Mouse (Mus musculus) c-Kit-positive CD71-negative TER-119-negative erythroid progenitor cells, embryonic 14.5 days (primary cell): ENCODE results near the gene Arid3c.
"Not testable (repeated sequence)": the region's sequence is repeated elsewhere in the genome, so short reads cannot be mapped to it uniquely, and the experiment has no call there.

Experiments
- DNase-seq: peaks from one replicate; pipeline ENCODE4 v3.0.0-alpha.2; 2013; ENCODE audit warnings: low read depth

Gene Arid3c

GRCm38 (mm10) chr4:41731052-41731765 is at the start of gene Arid3c:
TSS of gene Arid3c (minus strand) at chr4:41731142.
- DNase-seq: no peak

- not testable (repeated sequence) for DNase-seq
Observed at GRCm38 (mm10) chr4:41775840-41776239, 44.9 kb upstream of the Arid3c start.

DNA sequence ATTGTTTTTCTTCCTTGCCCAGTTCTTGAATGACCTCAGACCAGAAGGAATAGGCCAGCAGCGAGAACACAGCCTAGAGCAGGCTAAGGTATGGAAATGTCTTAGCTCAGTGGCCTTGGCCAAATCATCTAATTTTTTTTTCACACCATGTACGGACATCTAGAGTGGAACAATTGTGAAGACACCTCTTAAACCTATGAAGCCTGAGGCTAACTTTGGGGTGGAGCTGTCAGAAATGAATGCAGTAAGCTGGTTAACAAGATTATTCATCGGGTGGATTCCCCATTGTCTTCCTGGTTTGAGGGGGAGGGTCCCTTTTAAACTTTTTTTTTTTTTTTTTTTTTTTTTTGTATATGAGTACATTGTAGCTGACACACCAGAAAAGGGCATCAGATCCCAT is 43.6 kb upstream of the Arid3c start:
- not testable (repeated sequence) for DNase-seq

DNA sequence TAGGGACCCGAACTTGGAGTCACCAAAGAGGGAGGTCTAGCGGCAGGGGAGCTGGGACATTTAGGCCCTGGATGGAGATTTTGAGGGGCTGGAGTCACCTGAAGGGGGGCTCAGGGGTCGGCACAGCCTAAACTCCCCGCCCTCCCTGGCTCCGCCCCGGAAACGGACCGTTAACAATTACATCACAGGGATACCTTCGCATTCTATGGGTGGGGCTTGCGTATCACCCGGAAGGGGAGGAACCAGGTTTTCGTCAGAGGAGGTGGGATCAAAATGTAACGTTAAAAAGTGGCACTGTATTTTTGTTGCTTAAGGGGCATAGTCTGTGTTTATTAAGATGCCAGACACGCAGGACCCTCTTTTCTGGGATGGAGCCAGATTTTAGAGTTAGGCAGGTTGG is 43.1 kb upstream of the Arid3c start, which contains the start of gene Ccl27a:
Gene Ccl27a (minus strand): TSS at position 246 of the 400 bp plus-strand sequence.
- peak; percentile 42 for DNase-seq

DNA sequence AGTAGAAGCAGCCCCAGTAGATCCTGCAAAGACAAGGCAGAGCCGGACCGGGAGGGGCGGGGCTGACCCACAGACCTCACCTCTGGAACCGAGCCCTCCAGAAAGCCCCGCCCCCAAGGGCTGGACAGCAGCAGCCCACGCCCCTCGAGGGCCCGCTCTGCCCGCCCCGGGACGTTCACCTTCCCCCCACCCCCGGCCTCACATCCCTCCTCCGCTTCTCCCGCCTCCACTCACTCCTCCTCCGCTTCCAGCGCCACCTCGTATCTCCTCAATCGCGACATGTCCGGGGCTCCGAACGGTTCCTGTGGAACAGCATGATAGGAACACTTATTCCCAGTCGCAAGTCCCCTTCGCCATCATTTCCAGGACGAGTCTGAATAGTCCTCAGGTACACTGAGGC is 42.6 kb upstream of the Arid3c start:
- DNase-seq: not testable (repeated sequence)

- DNase-seq: not testable (repeated sequence)
Observed at GRCm38 (mm10) chr4:41772946-41773345, 42.0 kb upstream of the Arid3c start.

DNA sequence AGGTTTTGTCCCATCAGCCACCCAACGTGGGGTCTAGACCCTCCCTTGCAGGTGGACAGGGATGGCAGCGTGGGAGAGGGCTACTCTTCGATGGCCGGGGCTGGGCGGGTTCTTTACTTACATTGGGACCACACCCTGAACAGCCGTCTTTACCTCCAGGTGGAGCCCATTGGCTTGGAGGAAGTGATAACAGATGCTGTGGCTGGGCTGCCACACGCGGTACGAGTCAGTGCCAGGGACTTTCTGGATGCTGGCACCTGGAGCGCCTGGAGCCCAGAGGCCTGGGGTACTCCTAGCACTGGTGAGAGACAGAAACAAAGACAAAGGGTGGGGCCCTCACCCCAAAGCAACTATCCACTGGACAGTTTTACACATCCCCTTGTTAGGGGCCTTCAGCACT is 36.4 kb upstream of the Arid3c start:
- not testable (repeated sequence) for DNase-seq

DNA sequence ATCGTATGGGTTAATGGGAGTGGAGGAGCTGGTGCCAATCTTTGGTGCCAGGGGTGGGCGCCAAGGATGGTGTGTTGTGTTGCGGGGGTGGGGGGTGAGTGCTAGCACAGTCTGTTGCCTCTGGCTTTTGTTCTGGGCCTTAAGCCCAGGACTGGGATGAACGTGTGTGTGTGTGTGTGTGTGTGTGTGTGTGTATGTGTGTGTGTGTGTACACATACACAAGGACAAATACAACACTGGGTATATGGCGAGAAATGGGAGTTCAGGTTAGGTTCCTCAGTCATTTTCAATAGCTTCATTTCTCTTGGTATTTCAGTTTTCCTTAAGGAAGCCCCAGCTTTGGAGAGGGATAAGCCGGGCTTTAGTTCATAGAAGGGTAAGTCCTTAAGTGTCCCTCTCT is 32.2 kb upstream of the Arid3c start:
- DNase-seq: not testable (repeated sequence)

GRCm38 (mm10) chr4:41762688-41763114 is 31.8 kb upstream of the Arid3c start:
- DNase-seq: not testable (repeated sequence)

GRCm38 (mm10) chr4:41762099-41762687 is 31.3 kb upstream of the Arid3c start:
- DNase-seq: no peak

DNA sequence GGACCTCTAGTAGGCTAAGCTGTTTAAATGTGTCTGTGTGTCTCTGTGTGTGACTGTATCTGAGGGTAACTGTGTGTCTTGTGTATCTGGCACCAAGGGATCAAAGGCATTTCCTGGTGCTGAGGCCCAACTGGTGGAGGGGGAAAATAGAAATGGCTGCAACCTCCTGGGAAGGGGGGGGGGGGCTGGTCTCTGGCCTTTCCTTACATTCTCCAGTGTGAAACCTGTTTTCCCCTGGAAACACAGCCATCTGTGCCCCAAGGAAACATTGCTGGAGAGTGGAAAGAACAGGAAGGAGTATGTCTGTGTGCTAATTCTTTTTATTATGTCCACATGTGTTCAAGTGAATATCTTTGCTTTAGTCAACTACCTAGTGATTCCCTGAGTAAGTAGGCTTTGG is 30.7 kb upstream of the Arid3c start:
- no peak for DNase-seq

- DNase-seq: no peak
Observed at GRCm38 (mm10) chr4:41760911-41761310, 30.0 kb upstream of the Arid3c start.

DNA sequence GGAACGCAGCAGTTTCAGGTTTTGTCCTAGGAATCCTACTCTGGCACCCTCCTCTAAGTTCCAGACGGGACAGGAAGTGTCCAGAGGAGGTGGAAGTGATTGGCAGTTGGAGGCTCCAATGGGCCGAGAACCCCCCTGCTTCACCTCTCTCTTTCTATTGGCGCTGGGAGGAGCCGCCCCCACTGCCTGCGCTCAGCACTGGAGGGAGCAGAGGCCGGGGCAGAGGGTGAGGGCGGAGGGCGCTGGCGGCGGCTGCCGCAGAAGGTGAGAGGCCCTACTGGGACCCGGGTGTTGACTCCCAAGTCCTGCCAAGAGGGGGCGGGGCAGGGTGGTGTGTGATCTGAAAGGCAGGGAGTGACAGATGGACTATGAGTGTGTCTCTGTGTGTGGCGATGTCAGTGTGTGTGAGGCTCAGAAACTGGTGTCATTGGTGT is 29.4 kb upstream of the Arid3c start:
- DNase-seq: peak; percentile 53

GRCm38 (mm10) chr4:41759656-41760287 is 28.8 kb upstream of the Arid3c start:
- DNase-seq: no peak

GRCm38 (mm10) chr4:41759206-41759605 is 28.3 kb upstream of the Arid3c start:
- DNase-seq: no peak

- no peak for DNase-seq
Observed at GRCm38 (mm10) chr4:41758701-41759100, 27.8 kb upstream of the Arid3c start.

- DNase-seq: no peak
Observed at GRCm38 (mm10) chr4:41758021-41758420, 27.1 kb upstream of the Arid3c start.

- DNase-seq: no peak
Observed at GRCm38 (mm10) chr4:41757321-41757720, 26.4 kb upstream of the Arid3c start.

- no peak for DNase-seq
Observed at GRCm38 (mm10) chr4:41756440-41756839, 25.5 kb upstream of the Arid3c start.

DNA sequence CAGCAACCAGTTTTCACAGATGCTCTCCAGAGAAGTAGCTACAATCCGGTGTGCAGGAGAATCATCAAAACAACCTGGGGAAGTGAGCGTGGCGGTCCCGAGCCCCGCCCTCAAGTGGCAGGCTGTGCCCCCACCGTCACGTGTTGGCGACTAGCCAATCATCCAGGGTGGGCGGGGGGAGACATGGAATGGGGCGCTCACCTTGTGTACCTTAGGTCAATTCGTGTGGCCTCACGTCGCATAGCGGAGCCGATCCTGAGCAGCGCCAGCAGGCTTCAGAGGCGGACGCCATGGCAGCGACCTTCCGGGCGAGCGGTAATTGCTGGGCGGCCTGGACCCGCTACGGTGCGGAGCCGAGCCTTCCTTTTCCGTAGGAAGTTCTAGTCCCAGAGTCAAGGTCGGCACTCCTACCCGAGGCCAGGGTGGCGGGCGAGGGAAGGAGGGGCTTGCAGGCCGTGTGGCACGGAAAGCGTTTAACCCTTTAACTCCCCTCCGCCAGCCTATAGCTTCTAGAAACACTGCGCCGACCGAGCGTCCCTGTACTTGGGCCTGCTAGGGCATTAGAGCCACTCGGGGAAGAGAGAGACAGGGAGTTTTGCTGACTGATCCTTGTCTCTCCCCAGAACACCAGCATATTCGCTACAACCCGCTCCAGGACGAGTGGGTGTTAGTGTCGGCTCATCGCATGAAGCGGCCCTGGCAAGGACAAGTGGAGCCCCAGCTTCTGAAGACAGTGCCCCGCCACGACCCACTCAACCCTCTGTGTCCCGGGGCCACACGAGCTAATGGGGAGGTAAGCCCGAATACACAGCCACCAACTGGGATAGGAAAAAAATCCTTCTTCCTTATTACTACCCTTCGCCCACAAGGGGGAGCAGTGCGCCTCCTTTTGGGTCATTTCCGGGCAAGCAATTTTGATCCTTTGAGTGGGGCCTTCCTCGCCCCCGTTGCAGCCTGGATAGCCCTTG is 24.7 kb upstream of the Arid3c start, which contains the start of gene Sigmar1:
Gene Sigmar1 (minus strand): TSS at position 820 of the 968 bp plus-strand sequence.
- peak; percentile 83 for DNase-seq

GRCm38 (mm10) chr4:41754797-41755337 is 23.9 kb upstream of the Arid3c start, which contains the start of gene Galt:
TSS of gene Galt (plus strand) at chr4:41755228.
- DNase-seq: no peak
